Mouse (Mus musculus): ENCODE data around the gene Vmn1r82. TPM values are rescaled to one million over a fixed set of nuclear protein-coding genes. Genes with fewer than 3 reads are reported as not detected.

The Vmn1r82 gene
- polyA plus RNA-seq (2015; fragmentation: Nextera tagmentation; extraction: Ambion mirVana), result not detected in 2 replicates

DNA sequence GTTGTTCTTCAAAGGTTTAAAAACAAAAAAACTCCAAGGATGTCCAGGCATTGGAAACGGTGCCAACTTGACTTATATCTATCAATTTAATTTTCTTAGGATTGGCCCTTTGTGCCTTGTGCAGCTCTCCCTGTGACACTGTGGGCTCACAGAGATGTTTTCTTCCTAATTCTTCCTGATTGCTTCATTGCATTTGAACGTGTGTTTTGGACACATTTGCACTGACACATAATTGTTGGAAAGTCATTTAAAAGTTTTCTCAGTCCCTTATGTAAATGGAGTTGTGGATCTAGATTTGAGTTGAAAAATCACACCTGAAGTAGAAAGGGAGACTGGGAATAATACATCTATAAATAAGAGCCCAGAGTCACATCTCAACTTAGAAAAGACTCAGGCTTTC is at the start of gene Vmn1r82:
TSS of gene Vmn1r82 (plus strand) at position 301 of the 400 bp plus-strand sequence.
- Histone ChIP-seq H3K4me2 (replicated peaks) (no peak within 1 kb of the TSS), H3K9ac (no peak within 1 kb of the TSS), H3K9me3 (peaks cover 7% of the 10 kb centered on the region; the same call in 1 of the 2 replicates), H3K4me3 (no peak within 1 kb of the TSS), H3K27me3 (no peaks in the 10 kb centered on the region), H3K4me1 (no peaks in the 10 kb centered on the region), H3K27ac (no peak within 1 kb of the TSS), H3K36me3 (no peaks in the 10 kb centered on the region)
- ATAC-seq (ENCODE audit: low FRiP score, low read depth), result no peak
- 61% methylated on average over 2 of the region's 2 CpGs for WGBS

DNA sequence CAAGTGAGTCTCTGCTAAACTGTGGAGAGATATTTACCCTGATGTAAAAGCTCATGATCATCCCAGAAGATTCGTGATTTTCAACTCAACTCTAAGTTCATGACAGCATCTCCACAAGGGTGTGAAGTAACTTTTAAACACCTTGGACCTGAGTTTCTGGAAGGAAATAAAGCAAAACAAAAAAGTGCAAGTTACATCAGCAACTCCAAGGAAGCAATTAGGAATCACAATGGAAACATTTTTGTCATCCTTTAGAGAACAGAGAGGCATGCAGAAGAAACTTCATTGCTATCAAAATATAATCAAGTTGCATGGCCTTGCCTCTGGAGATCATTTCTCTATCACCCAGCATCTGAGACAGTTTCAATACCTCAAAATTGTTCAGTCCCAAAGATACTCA is 32.1 kb upstream of the Vmn1r82 start, which contains the start of gene Vmn1r81:
TSS of gene Vmn1r81 (minus strand) at position 101 of the 400 bp plus-strand sequence.
- no peak within 1 kb of the TSS for H3K27ac ChIP-seq
- ATAC-seq (ENCODE audit: low FRiP score, low read depth), result no peak
- H3K9me3 ChIP-seq, result peaks cover 14% of the 10 kb centered on the region; the same call in 1 of the 2 replicates
- no peak within 1 kb of the TSS for H3K4me2 ChIP-seq (replicated peaks)
- no peak within 1 kb of the TSS for H3K9ac ChIP-seq
- H3K36me3 ChIP-seq, result no peaks in the 10 kb centered on the region
- H3K4me1 ChIP-seq, result no peaks in the 10 kb centered on the region
- H3K27me3 ChIP-seq, result no peaks in the 10 kb centered on the region
- no peak within 1 kb of the TSS for H3K4me3 ChIP-seq
- WGBS, result 77% methylated on average over 1 of the region's 1 CpGs

DNA sequence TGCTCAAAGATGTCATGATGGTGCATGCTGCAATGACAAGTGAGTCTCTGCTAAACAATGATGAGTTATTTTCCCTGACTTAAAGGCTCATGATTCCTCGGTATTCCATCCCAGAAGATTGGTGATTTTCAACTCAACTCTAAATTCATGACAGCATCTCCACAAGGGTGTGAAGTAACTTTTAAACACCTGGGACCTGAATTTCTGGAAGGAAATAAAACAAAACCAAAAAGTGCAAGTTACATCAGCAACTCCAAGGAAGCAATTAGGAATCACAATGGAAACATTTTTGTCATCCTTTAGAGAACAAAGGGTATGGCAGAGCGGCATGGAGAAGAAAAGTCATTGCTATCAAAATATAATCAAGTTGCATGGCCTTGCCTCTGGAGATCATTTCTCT is 29.2 kb downstream of the Vmn1r82 start, which contains the start of gene Vmn1r83:
TSS of gene Vmn1r83 (minus strand) at position 101 of the 400 bp plus-strand sequence.
- WGBS, result 76% methylated on average over 2 of the region's 2 CpGs
- Histone ChIP-seq H3K9ac (no peak within 1 kb of the TSS), H3K4me3 (no peak within 1 kb of the TSS), H3K27ac (no peak within 1 kb of the TSS), H3K4me1 (no peaks in the 10 kb centered on the region), H3K4me2 (replicated peaks) (no peak within 1 kb of the TSS), H3K36me3 (no peaks in the 10 kb centered on the region), H3K27me3 (no peaks in the 10 kb centered on the region), H3K9me3 (peaks cover 14% of the 10 kb centered on the region)
- ATAC-seq (ENCODE audit: low FRiP score, low read depth), result no peak

Other genes starting within 250 kb of the Vmn1r82 start
- gene Vmn1r78, start 150.2 kb upstream of the Vmn1r82 start, polyA plus RNA-seq (2015; fragmentation: Nextera tagmentation; extraction: Ambion mirVana), result not detected in 2 replicates
- gene Vmn1r79, start 129.2 kb upstream of the Vmn1r82 start, polyA plus RNA-seq (2015; fragmentation: Nextera tagmentation; extraction: Ambion mirVana), result not detected in 2 replicates
- not detected in 2 replicates for gene Vmn1r80, start 111.1 kb upstream of the Vmn1r82 start, polyA plus RNA-seq (2015; fragmentation: Nextera tagmentation; extraction: Ambion mirVana)
- not detected in 2 replicates for gene Vmn1r81, start 32.2 kb upstream of the Vmn1r82 start, polyA plus RNA-seq (2015; fragmentation: Nextera tagmentation; extraction: Ambion mirVana)
- gene Vmn1r83, start 29.1 kb downstream of the Vmn1r82 start, polyA plus RNA-seq (2015; fragmentation: Nextera tagmentation; extraction: Ambion mirVana), result 0.06 TPM in 1 of 2 replicates, not detected in the other
- gene Vmn1r84, start 68.8 kb downstream of the Vmn1r82 start, polyA plus RNA-seq (2015; fragmentation: Nextera tagmentation; extraction: Ambion mirVana), result 0.04 and 0.05 TPM in 2 replicates
- gene Zfp551, start 122.3 kb downstream of the Vmn1r82 start, polyA plus RNA-seq (2015; fragmentation: Nextera tagmentation; extraction: Ambion mirVana), result 5.5 and 6.3 TPM in 2 replicates
- gene Zfp606, start 177.9 kb downstream of the Vmn1r82 start, polyA plus RNA-seq (2015; fragmentation: Nextera tagmentation; extraction: Ambion mirVana), result 26.0 and 29.8 TPM in 2 replicates
- not detected in 2 replicates for gene 2900092C05Rik, start 212.1 kb downstream of the Vmn1r82 start, polyA plus RNA-seq (2015; fragmentation: Nextera tagmentation; extraction: Ambion mirVana)

Measured in limb, embryonic 13.5 days (tissue).